Mouse (Mus musculus) CD8-positive naive resting alpha-beta T cell, adult 2 months (primary cell): ENCODE data around the gene Unc5b.

ENCODE experiments used
- DNase-seq, 2 experiments: peaks; one replicate each; pipeline ENCODE4 v3.0.0; 2022; ENCODE audit warnings: low read depth in 2 of 2, low spot score in 2 of 2

Gene Unc5b

GRCm38 (mm10) chr10:60726896-60727295, 104.5 kb downstream of the Unc5b start:
- DNase-seq, result no peak

- no peak for DNase-seq
These were observed 106.9 kb downstream of the Unc5b start for GRCm38 (mm10) chr10:60724496-60724895.

- no peak for DNase-seq
These were observed 108.0 kb downstream of the Unc5b start for GRCm38 (mm10) chr10:60723345-60723744.

GRCm38 (mm10) chr10:60721640-60722039, 109.7 kb downstream of the Unc5b start:
- no peak for DNase-seq

- no peak for DNase-seq
These were observed 110.9 kb downstream of the Unc5b start for GRCm38 (mm10) chr10:60720461-60720860.

- no peak for DNase-seq
These were observed 112.9 kb downstream of the Unc5b start for GRCm38 (mm10) chr10:60718491-60718890.

- DNase-seq, result no peak
These were observed 114.9 kb downstream of the Unc5b start for GRCm38 (mm10) chr10:60716449-60716848.
